Mouse (Mus musculus) heart, adult 8-10 months (tissue): ENCODE measurements around the gene Tns1. TPM values are rescaled to one million over a fixed set of nuclear protein-coding genes. Genes with fewer than 3 reads are reported as not detected.

ENCODE experiments used
- DNase-seq: peaks from one replicate; pipeline ENCODE4 v3.0.0; 2022; ENCODE audit warnings: low spot score
- total RNA-seq, 4 experiments: library from RNA; stranded (reverse); gene quantifications; 2 replicates each; pipeline ENCODE4 v1.2.4; 2022

Gene Tns1
- total RNA-seq, 4 experiments from 2014 or later = 733 to 828 (median 798) TPM

DNA sequence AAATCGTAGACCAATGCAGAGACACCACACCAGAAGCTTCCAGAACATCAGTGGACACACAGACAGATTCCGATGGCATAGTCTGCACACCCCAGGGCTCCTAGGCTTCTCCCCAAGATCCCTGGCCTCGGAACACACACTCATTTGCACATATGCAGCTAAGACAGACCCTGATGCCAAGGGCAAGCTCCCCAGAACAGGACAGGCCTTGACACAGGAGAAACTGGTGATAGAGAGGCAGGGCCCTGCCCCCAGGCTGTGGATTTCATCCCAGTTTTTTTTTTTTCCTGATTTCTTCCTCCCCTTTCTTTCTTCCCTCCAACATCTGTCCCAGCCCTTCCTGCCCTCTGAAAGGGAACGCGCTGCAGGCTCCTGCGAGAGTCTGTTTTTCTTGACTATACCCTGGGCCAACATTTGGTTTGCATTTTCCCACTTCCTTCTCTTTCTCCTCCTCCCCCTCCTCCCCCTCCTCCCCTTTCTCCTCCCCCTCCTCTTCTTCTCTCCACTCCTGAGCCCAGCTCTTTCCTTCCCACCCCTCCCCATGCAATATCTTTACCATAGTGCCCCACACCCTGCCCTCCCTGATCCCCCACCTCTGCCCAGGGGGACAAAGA, 32.5 kb downstream of the Tns1 start:
- DNase-seq = no peak

DNA sequence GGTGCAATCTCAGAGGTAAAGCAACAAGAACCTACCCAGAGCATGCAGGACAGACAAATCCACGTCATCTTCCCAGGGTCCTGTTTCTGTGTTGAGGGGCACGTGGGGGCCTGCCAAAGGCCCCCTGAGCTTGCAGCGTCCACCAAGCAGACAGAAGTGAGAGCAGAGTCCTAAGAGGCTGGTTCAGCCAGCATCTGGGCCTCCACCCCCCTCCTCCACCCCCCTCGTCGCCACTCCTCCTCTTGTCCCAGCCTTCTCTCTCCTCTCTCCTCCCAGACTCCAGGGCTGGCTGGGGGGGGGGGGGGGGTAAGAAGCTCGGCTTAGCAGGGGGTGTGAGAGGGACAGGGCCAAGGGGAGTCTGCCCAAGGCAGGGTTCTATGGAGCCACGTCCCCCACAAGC, 33.1 kb downstream of the Tns1 start:
- DNase-seq = no peak

DNA sequence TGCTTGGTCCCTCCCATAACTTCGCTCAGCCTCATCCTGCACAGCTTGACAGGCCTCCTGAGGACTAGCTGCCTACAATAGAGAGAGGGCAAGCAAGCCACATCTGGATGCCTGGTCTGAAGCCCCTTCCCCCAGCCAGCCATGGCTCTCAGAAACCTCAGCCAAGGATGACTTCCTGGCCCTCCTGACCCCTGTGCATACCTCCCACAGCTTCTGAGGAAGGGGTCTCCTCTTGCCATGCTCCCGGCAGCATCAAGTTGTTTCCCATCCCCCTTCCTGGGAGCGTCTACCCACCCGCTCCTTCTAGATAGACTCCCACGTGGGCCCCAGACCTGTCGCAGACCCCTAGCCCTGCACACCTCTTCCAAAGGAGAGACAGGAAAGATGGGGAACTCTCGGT, 33.9 kb downstream of the Tns1 start:
- no peak for DNase-seq

DNA sequence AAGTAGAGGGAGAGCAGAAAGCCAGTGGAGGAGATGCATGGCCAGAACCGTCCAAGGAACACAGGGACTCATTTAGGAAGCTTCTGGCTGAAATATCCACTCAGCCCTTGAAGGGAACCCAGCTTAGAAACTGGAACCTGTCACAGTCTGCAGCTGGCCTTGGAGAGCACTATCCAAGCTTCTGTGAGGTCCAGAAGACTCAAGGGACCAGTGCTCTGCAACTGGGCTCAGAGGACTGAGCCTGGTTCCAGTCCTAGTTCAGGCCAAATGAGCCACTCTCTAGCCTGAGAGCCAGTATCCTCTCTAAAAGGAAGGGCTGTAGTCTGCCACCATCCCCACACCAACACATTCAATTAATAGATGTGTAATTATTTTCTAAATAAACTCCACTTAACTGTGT, 35.7 kb downstream of the Tns1 start:
- no peak for DNase-seq

DNA sequence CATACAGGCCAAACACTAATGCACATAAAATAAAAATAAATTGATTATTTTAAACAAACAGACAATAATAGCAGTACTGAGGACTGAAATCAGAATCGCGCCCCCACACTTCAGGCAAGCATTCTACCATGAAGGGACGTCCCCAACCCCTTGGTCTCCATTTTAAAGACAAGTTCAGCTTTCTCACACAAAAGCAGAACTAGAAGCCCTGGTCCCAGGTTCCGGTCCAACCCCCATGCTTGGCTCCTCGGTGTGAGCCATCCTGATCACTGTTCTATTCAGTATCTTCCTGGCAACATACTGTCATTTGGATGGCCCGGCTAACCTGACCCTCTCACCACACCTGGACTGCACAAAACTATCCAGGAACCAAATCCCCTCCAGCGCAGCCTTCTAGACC, 38.7 kb downstream of the Tns1 start:
- no peak for DNase-seq

DNA sequence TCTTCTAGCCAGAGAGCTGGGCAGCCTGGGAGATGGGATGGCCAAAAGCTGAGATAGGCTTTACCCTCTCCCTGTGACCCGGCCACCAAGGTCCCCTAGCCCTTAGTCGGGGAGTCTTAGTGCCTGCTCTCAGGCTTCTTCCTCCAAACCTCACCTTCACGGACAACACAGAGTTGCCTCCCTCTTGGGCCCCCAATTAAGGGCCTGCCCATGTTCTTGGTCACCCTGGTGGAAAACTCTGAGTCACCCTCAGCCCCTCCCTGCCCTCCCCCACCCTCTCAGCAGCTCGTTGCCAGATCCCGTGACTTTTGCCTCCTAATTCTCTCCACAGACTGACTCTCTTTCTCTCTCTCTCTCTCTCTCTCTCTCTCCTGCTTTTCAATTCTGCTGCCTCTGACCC, 39.5 kb downstream of the Tns1 start:
- no peak for DNase-seq

DNA sequence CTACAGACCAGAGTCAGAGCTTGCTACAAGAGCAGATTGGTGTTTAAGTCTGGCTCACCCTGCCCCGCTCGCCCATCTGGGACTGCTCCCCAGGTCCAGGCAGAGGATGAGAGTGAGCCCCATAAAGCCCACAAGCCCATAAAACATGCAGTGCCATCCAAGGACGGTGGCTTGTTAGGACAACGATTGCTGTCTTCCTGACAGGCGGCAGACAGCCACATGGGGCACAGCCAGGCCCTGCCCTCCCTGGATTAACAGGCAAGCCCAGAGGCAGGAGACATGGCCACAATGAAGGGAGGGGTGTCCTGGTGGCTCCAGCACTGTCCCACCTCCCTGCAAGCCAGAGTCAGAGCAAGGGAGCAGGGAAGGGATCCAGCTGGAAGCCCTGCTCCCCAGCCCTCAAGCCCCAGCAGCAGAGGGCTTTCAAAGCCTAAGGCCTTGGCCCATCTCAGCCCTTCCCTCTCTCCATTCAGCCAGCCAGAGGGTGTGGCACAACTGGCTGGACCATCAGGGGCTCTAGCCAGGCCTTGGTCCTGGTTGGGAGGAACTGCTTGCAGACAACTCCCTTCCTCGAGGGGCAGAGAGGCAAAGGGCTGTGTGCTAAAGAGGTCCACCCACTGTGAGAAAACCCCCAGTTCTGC, 40.1 kb downstream of the Tns1 start:
- DNase-seq = peak; percentile 66

DNA sequence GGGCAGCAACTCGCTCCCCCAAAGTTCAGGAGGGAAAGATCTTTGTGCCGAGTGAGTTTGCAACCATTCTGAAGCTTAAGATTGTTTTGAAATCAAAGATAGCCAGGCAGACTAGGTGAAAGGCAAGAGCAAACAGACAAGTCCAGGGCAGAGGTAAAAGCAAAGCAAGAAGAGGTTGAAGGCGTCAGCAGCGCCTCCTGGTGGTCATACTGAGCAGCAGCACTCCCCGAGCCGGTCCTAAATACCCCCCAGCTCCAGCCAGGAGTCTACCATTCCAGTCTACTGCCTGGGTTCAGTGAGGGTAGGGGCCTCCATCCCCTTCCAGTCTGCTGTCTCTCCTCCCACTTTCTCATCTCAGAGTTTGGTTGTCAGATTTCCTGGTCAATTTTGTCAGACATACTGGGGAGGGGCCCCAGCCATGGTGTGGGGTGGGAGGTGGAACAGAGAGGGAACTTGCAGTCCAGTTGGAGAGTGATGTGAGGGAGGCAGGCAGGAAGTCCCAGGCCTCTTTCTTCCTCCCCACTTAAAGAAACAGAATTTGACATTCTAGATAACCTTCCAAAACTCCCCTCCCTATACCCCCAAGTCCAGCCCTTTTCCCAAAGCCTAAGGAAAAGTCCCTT, 41.3 kb downstream of the Tns1 start:
- DNase-seq = no peak

DNA sequence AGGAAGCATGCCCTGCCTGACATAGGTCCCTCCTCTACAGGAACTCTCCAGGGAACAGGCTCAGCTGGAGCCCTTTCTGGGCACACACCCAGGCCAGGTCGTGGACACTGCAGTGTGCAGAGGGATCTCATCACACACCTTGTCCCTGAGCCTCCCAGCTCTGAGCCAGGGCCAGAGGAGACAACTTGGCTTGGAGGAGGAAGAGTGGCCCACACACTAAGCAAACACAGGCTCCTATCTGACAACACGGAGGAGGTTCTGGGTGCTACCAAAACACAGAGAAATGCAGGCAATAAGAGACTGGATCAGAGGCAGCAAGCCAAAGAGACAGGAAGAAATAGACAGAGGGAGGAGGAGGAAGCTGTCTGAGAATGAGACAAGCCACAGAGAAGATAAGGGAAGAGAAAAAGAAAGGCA, 42.7 kb downstream of the Tns1 start:
- no peak for DNase-seq

DNA sequence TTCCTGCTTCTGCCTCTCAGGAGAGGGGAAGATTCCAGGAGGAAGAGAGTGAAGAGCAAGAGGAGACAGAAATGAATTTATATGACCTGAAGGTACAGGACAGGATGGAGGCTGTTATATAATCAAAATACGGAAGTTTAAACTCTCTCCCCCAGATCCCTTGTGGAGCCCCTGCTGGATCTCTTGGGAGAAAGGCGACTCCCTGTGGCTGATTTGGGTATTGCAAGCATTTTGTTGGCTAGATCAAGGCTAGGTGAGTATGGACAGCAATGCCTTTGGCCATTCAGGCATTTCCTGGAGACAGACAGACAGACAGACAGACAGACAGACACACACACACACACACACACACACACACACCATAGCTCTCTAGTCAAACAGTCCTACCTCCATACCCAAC, 46.9 kb downstream of the Tns1 start:
- peak; percentile 94 for DNase-seq

DNA sequence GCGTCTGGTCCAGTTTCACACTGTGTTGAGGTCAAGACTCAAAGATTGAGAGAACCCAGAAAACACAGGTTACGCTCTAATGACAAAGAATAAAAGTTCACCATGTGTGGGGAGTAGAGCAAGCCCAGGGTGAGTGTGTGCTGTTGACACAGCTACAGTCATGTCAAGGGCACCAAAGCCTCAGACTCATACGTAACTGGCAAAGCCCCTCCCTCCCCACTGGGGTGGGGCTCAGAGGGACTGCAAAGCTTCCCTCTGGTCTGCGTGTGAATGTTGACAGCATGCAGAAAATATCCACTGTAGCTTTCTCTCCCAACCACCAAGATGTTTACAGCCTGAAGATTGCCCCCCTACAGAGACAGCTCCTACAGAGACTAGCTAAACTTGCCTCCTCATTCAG, 48.0 kb downstream of the Tns1 start:
- no peak for DNase-seq

DNA sequence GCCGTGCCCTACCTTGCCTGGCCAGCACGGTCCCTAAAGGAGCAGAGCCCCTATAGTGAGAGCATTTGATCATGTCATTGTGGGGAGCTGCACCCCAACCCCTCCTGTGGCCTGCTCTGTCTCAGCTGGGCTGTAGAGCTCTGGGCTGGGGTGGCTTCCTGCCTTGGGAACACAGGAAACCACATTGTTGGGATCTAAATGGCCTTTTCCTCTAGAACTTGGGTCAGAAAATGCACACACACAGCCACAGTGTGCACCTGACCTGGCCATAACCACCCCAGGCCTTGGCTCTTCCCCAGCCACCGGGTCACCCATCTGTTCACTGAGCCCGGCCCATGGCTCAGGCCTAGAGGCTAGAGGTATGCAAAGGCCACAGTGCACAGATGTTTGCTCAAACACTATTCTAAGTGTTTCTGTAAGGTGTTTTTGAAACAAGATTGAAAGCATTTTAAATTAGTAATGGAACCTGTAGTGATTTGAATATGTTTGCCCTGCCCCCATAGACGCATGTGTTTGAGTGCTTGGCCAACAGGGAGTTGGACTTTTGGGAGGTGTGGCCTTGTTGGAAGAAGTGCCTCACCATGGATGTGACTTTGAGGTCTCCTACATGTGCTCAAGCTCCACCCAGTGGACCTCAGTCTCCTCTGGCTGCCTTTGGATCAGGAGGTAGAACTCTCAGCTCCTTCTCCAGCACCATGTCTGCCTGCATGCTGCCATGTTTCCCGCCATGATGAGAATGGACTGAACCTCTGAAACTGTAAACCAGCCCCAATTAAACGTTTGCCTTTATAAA, 49.4 kb downstream of the Tns1 start:
- DNase-seq = peak; percentile 74

DNA sequence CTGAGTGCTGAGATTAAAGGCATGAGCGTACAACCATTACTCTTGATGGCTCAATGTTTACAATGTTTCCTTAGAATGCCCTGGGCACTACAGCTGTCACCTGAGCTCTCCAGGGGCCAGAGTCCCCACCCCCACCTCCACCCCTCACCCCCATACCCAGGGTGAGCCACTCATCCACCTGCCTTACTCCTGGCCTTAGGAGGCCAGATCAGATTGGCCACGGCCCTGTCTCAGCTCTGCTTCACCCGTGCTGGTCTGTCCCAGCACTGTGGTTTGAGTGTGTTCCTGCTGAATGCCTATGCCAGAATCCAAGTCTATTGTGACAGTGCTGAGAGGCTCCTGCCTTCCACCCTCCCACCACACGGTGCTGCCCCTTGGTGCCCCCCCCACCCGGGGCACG, 50.5 kb downstream of the Tns1 start:
- DNase-seq = no peak

DNA sequence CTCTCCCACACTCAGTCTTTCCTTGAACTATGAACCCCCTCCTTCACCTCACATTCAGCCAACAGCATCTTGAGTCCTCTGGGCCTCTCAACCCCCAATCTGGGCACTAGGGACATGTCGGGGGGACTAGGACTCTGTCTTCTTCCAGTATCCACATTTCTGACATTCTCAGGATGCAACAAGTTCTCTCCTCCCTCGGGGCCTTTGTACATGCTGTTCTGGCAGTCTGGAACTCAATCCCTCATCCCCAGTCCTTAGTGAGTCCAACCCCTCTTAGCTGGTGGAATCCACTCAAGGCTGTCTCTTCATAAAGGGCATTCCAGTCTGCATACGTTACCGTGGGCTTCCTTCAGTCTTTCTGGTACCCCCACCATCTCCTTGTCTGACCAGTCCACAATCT, 53.5 kb downstream of the Tns1 start:
- DNase-seq = no peak

DNA sequence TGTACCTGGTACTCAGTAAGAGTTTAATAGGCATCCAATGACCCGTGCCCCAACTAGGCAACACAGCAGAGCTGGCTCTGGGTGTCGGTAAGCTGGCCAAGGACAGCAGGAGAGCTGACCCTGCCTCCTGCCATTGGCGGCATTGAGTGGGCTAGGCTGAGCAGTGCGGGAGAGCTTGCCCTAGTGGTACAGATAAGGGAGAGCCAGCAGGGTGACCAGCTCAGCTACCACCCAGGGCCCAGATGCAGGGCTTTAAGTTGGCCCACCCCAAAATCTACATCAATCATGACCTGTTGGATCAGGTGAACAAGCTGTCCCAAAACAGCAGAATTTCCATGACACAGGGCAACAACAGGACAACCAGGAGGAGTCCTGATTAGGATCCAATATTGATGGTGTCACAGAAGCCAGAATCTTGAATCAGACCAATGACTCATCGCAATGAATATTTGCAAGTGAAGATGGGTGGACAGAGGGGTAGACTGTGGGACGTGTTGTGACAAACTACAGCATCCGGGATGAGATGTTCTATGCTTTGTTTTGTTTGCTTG, 54.2 kb downstream of the Tns1 start:
- DNase-seq = no peak

DNA sequence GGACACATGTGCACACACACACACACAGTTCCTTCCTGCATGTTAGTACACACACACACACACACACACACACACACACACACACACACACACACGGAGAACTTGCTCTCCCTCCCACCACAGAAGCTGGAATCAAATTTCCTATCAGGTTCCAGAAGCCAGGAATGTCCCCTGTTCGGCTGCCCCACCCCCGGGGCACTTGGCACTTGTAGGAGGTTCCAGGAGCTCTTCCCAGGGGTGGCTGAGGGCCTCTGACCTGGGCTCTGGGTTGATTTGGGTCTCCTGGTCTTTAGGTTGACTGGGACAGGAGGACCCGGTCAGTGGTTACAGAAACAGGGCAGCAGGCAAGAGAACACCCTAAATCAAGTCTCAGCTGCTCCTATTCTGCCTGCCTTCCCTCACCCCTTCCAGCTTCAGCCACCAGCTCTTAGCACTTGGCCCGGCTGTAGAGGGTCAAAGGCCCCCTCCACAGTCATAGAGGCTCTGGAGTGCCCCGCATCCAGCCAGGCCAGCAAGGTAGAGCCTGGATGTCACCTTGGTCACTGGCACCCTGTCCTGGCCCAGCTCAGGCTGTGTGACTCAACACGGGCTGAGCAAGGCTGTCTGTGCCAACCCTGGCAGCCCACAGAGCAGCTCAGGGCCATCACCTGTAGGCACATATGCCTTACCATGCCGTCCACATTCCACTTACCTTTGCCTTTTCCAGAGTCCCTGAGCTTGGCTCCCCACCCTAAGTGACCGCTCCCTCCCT, 55.0 kb downstream of the Tns1 start:
- no peak for DNase-seq

DNA sequence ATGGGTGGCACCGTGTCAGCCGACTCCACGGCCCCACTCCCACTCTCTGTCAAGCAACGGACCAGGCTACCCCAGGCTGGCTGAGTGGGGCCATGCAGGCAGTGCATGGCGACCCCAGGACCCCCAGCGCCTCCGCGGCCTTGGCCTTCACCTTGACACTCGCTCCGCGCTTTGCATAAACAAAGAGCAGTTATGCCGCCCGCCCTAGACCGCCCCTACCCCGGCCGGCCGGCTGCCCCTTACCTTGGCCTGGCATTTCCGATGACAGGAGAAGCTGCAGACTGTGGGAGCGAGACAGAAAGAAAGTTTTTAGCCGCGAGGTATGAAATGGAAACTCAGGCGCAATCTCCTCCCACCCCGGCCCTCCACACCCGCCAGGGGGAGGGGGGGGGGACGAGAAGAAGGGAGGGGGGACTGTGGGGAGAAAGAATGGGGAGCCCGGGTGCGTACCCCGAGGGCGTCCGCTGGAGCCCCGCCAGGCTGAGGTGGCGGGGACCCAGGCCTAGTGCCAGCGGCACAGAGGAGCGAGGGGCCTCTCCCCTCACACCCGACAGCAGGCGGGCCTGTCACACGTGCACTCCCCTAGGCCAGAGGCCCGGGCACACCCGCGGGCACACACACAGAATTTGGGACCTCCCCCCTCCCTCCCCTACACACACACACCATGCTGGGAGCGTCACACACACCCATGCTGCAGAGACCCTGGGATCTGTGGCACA, 55.7 kb downstream of the Tns1 start:
- DNase-seq = no peak

DNA sequence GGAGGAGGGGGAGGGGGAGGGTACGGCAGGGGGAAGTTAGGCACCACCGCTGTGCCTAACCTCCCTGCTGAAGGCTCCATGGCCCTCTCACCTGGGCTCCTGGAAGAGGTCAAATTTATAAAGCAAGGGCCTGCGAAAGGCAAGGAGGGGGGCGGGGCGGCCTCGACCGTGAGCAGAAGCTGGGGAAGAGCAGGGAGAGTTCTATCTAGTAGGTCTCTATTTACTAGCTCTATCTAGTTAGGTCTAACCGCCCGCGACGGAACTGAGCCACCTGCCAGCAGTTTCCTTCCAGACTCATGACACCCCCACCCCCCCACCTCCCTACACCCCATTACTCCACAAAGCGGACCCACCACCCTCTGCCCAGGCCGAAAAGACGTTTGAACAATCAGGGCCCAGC, 56.4 kb downstream of the Tns1 start:
- no peak for DNase-seq

DNA sequence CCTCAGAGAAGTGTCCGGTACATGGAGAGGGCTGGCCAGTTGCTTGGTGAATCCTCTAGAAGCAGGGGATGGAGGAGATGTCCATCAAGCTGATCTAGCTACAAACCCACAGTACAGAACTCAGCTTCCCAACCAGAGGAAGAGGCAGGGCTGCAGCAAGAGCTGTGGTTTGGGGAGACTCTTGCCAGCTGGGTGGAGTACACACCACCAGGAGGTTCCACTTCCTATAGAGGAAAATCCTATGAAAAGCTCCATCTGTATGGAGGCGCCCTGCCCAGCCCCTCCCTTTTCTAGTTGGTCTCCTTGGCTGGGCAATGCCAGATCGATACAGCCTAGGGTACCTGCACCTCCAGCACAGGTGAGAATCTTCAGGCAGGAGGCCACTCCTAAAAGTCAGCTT, 57.7 kb downstream of the Tns1 start:
- DNase-seq = no peak

DNA sequence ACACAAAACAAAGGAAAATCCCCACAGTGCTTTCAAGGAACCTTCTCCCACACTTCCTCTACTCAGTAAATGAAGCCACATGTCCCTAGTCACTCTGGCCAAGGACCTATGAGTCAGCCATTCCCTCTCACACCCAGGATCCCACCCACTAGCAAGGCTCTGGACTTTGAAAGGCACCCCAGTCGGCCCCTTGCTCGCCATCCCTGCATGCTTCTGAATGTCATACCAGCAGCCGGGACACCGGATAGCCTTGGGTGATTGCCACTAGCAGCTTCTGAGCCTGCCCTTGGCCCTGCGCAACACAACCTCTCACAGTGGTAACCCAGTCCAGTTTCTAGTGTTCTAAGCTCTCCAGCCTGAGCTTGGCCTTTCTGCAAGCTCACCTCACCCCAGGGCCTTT, 58.2 kb downstream of the Tns1 start:
- DNase-seq = peak; percentile 70

DNA sequence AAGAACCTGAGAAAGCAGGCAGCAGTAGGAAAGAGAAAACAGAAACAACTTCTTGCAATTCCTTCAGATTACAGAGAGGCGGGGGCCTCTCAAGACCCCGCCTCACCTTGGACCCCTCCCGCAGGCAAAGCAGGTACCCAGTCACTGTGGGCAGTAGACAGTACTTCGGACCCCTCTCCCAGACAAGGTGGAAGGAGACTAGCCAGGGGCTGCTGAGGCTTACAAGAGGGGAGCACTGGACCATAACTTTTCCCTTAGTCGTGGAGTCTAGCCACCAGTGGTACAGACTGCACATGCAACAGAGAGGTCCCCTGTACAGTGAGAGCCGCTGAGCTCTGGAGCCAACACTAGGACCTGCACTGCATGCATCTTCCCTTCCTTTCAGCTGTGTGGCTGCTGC, 64.2 kb downstream of the Tns1 start:
- no peak for DNase-seq
